Mouse (Mus musculus) ES-Bruce4 (cell line): ENCODE measurements around the gene Umps. TPM values are rescaled to one million over a fixed set of nuclear protein-coding genes. Genes with fewer than 3 reads are reported as not detected.

Experiments used
- H3K27ac ChIP-seq: 2 replicates; pipeline ENCODE4 v1.5.1; 2012; ENCODE audit warnings: low read length, inconsistent platforms; ENCODE audit not compliant: insufficient read depth
- H3K27me3 ChIP-seq: 2 replicates; pipeline ENCODE4 v1.6.1; 2012; ENCODE audit warnings: mild to moderate bottlenecking, low read length, inconsistent platforms; ENCODE audit not compliant: control insufficient read depth, poor library complexity, insufficient read depth, severe bottlenecking
- H3K36me3 ChIP-seq: 2 replicates; pipeline ENCODE4 v1.6.1; 2012; ENCODE audit warnings: inconsistent platforms, mild to moderate bottlenecking, low read length, moderate library complexity; ENCODE audit not compliant: control insufficient read depth, poor library complexity, insufficient read depth, severe bottlenecking
- H3K4me1 ChIP-seq: one replicate; pipeline ENCODE4 v1.8.1; 2011; ENCODE audit warnings: low read length; ENCODE audit not compliant: control insufficient read depth, insufficient read depth
- H3K4me3 ChIP-seq: 2 replicates; pipeline ENCODE4 v1.5.1; 2011; ENCODE audit warnings: low read depth, mild to moderate bottlenecking, low read length
- H3K9ac ChIP-seq: 2 replicates; pipeline ENCODE4 v1.6.1; 2012; ENCODE audit warnings: low read depth, mild to moderate bottlenecking, inconsistent platforms; ENCODE audit not compliant: poor library complexity, severe bottlenecking
- H3K9me3 ChIP-seq: replicated peaks from 2 replicates; pipeline ENCODE4 v1.6.1; 2012; ENCODE audit warnings: mild to moderate bottlenecking, low read length, inconsistent platforms; ENCODE audit not compliant: control insufficient read depth, poor library complexity, insufficient read depth, severe bottlenecking
- CTCF ChIP-seq: IDR thresholded peaks from one replicate; pipeline ENCODE4 v1.8.1; 2011; ENCODE audit warnings: low read depth, low read length
- EP300 ChIP-seq: IDR thresholded peaks from 2 replicates; pipeline ENCODE4 v1.6.1; 2011; ENCODE audit warnings: low read depth, low read length; ENCODE audit not compliant: insufficient read depth
- POLR2A ChIP-seq: IDR thresholded peaks from one replicate; pipeline ENCODE4 v1.8.1; 2011; ENCODE audit warnings: low read length; ENCODE audit not compliant: insufficient read depth
- polyA plus RNA-seq: library from polyadenylated mRNA; stranded (reverse); fragments of >200 nt; gene quantifications from 2 replicates; pipeline ENCODE4 v1.2.4, GENCODE M21; 2011; ENCODE audit warnings: low read depth; ENCODE audit not compliant: missing spikeins, insufficient read depth, insufficient read length

Gene Umps
- polyA plus RNA-seq, 1 experiment, result 51.6 TPM

- no peaks in the 10 kb centered on the region for H3K4me1 ChIP-seq
- no peak overlapping the region for H3K27ac ChIP-seq
- H3K27me3 ChIP-seq, result no peaks in the 10 kb centered on the region
- H3K4me3 ChIP-seq, result no peak overlapping the region
- TF ChIP-seq CTCF (no peak), EP300 (no peak), POLR2A (no peak)
- H3K36me3 ChIP-seq, result no peaks in the 10 kb centered on the region
- no peaks in the 10 kb centered on the region for H3K9me3 ChIP-seq
- no peak overlapping the region for H3K9ac ChIP-seq
Measured at GRCm38 (mm10) chr16:33916473-33917251, 50.2 kb downstream of the Umps start.

GRCm38 (mm10) chr16:33914997-33915396 is 51.8 kb downstream of the Umps start:
- H3K27ac ChIP-seq, result no peak overlapping the region
- no peaks in the 10 kb centered on the region for H3K36me3 ChIP-seq

GRCm38 (mm10) chr16:33908239-33908638 is 58.6 kb downstream of the Umps start:
- no peak overlapping the region for H3K9ac ChIP-seq
- no peaks in the 10 kb centered on the region for H3K4me1 ChIP-seq
- TF ChIP-seq EP300, result no peak
- no peak overlapping the region for H3K27ac ChIP-seq
- H3K27me3 ChIP-seq, result no peaks in the 10 kb centered on the region
- no peak overlapping the region for H3K4me3 ChIP-seq
- H3K36me3 ChIP-seq, result 0 out of 2 replicates have a peak, but pooled peaks cover 8% of the 10 kb centered on the region
- no peaks in the 10 kb centered on the region for H3K9me3 ChIP-seq

More at GRCm38 (mm10) chr16:33914997-33915396, 51.8 kb downstream of the Umps start:
- Histone ChIP-seq H3K9me3 (no peaks in the 10 kb centered on the region), H3K27me3 (no peaks in the 10 kb centered on the region), H3K4me1 (no peaks in the 10 kb centered on the region), H3K9ac (no peak overlapping the region), H3K4me3 (no peak overlapping the region)
- TF ChIP-seq CTCF (no peak), EP300 (no peak), POLR2A (no peak)

Other genes with a start within 250 kb of the Umps start
- gene Muc13, start 173.0 kb downstream of the Umps start, polyA plus RNA-seq, result not detected in 2 replicates
- gene Itgb5, start 137.4 kb downstream of the Umps start, polyA plus RNA-seq, result 59.7 and 64.5 TPM in 2 replicates